Mouse (Mus musculus): ENCODE results near the gene Atp5h. TPM values are rescaled to one million over a fixed set of nuclear protein-coding genes. Genes with fewer than 3 reads are reported as not detected.

The Atp5h gene
- polyA plus RNA-seq, 1 experiment = 23.1 TPM

- Histone ChIP-seq H3K27me3 (ENCODE audit: control insufficient read depth) (peaks cover 75% of the 10 kb centered on the region), H3K9me3 (ENCODE audit: control insufficient read depth, low read length) (peaks cover 12% of the 10 kb centered on the region), H3K4me1 (ENCODE audit: control insufficient read depth) (peaks cover 3% of the 10 kb centered on the region; the same call in 1 of the 2 replicates), H3K4me3 (replicated peaks) (no peak overlapping the region), H3K36me3 (ENCODE audit: control insufficient read depth) (no peaks in the 10 kb centered on the region)
- TF ChIP-seq GATA1 (IDR thresholded peaks at IDR 0.05; ENCODE audit: low read length) (no peak), TAL1 (IDR thresholded peaks at IDR 0.05; ENCODE audit: low read length) (no peak)
These were observed 44.9 kb downstream of the Atp5h start for GRCm38 (mm10) chr11:115374695-115375425.

- H3K36me3 ChIP-seq (ENCODE audit: control insufficient read depth) = no peaks in the 10 kb centered on the region
- H3K9me3 ChIP-seq (ENCODE audit: control insufficient read depth, low read length) = peaks cover 9% of the 10 kb centered on the region
- peaks cover 3% of the 10 kb centered on the region; the same call in 1 of the 2 replicates for H3K4me1 ChIP-seq (ENCODE audit: control insufficient read depth)
- peaks cover 74% of the 10 kb centered on the region for H3K27me3 ChIP-seq (ENCODE audit: control insufficient read depth)
- TF ChIP-seq GATA1 (IDR thresholded peaks at IDR 0.05; ENCODE audit: low read length) (no peak), TAL1 (IDR thresholded peaks at IDR 0.05; ENCODE audit: low read length) (no peak)
- H3K4me3 ChIP-seq (replicated peaks) = no peak overlapping the region
These were observed 45.7 kb downstream of the Atp5h start for GRCm38 (mm10) chr11:115373805-115374694.

GRCm38 (mm10) chr11:115372737-115373136 lies 47.0 kb downstream of the Atp5h start:
- H3K27me3 ChIP-seq (ENCODE audit: control insufficient read depth) = peaks cover 75% of the 10 kb centered on the region
- no peak for TF ChIP-seq TAL1 (IDR thresholded peaks at IDR 0.05; ENCODE audit: low read length)
- TF ChIP-seq GATA1 (IDR thresholded peaks at IDR 0.05; ENCODE audit: low read length) = no peak

GRCm38 (mm10) chr11:115372015-115372414 lies 47.7 kb downstream of the Atp5h start:
- Histone ChIP-seq H3K36me3 (ENCODE audit: control insufficient read depth) (no peaks in the 10 kb centered on the region), H3K27me3 (ENCODE audit: control insufficient read depth) (peaks cover 82% of the 10 kb centered on the region), H3K9me3 (ENCODE audit: control insufficient read depth, low read length) (no peaks in the 10 kb centered on the region), H3K4me3 (replicated peaks) (no peak overlapping the region), H3K4me1 (ENCODE audit: control insufficient read depth) (peaks cover 10% of the 10 kb centered on the region)
- no peak for TF ChIP-seq GATA1 (IDR thresholded peaks at IDR 0.05; ENCODE audit: low read length)
- no peak for TF ChIP-seq TAL1 (IDR thresholded peaks at IDR 0.05; ENCODE audit: low read length)

More at GRCm38 (mm10) chr11:115372737-115373136, 47.0 kb downstream of the Atp5h start:
- Histone ChIP-seq H3K4me3 (replicated peaks) (no peak overlapping the region), H3K9me3 (ENCODE audit: control insufficient read depth, low read length) (no peaks in the 10 kb centered on the region), H3K4me1 (ENCODE audit: control insufficient read depth) (peaks cover 3% of the 10 kb centered on the region), H3K36me3 (ENCODE audit: control insufficient read depth) (no peaks in the 10 kb centered on the region)

GRCm38 (mm10) chr11:115371354-115371753 lies 48.4 kb downstream of the Atp5h start:
- H3K27me3 ChIP-seq (ENCODE audit: control insufficient read depth) = peaks cover 86% of the 10 kb centered on the region
- H3K36me3 ChIP-seq (ENCODE audit: control insufficient read depth) = no peaks in the 10 kb centered on the region
- no peaks in the 10 kb centered on the region for H3K9me3 ChIP-seq (ENCODE audit: control insufficient read depth, low read length)
- H3K4me3 ChIP-seq (replicated peaks) = no peak overlapping the region
- no peak for TF ChIP-seq TAL1 (IDR thresholded peaks at IDR 0.05; ENCODE audit: low read length)
- no peak for TF ChIP-seq GATA1 (IDR thresholded peaks at IDR 0.05; ENCODE audit: low read length)
- peaks cover 13% of the 10 kb centered on the region for H3K4me1 ChIP-seq (ENCODE audit: control insufficient read depth)

GRCm38 (mm10) chr11:115370368-115370767 lies 49.4 kb downstream of the Atp5h start:
- H3K27me3 ChIP-seq (ENCODE audit: control insufficient read depth) = peaks cover 87% of the 10 kb centered on the region
- H3K4me1 ChIP-seq (ENCODE audit: control insufficient read depth) = peaks cover 13% of the 10 kb centered on the region
- TF ChIP-seq TAL1 (IDR thresholded peaks at IDR 0.05; ENCODE audit: low read length) = no peak
- no peak for TF ChIP-seq GATA1 (IDR thresholded peaks at IDR 0.05; ENCODE audit: low read length)

GRCm38 (mm10) chr11:115367395-115367944 lies 52.3 kb downstream of the Atp5h start, which contains the start of gene Hid1:
Gene Hid1 (minus strand): TSS chr11:115367756.
- peak within 1 kb of the TSS; percentile 40 for H3K4me3 ChIP-seq (replicated peaks)
- TF ChIP-seq TAL1 (IDR thresholded peaks at IDR 0.05; ENCODE audit: low read length) = no peak
- no peak for TF ChIP-seq GATA1 (IDR thresholded peaks at IDR 0.05; ENCODE audit: low read length)
- H3K27me3 ChIP-seq (ENCODE audit: control insufficient read depth) = peaks cover 75% of the 10 kb centered on the region
- H3K36me3 ChIP-seq (ENCODE audit: control insufficient read depth) = no peaks in the 10 kb centered on the region
- H3K9me3 ChIP-seq (ENCODE audit: control insufficient read depth, low read length) = no peaks in the 10 kb centered on the region
- peaks cover 10% of the 10 kb centered on the region for H3K4me1 ChIP-seq (ENCODE audit: control insufficient read depth)

More at GRCm38 (mm10) chr11:115370368-115370767, 49.4 kb downstream of the Atp5h start:
- Histone ChIP-seq H3K4me3 (replicated peaks) (no peak overlapping the region), H3K9me3 (ENCODE audit: control insufficient read depth, low read length) (no peaks in the 10 kb centered on the region), H3K36me3 (ENCODE audit: control insufficient read depth) (no peaks in the 10 kb centered on the region)

- TF ChIP-seq GATA1 (IDR thresholded peaks at IDR 0.05; ENCODE audit: low read length) (no peak), TAL1 (IDR thresholded peaks at IDR 0.05; ENCODE audit: low read length) (no peak)
- peaks cover 10% of the 10 kb centered on the region for H3K4me1 ChIP-seq (ENCODE audit: control insufficient read depth)
- peaks cover 71% of the 10 kb centered on the region for H3K27me3 ChIP-seq (ENCODE audit: control insufficient read depth)
- no peaks in the 10 kb centered on the region for H3K9me3 ChIP-seq (ENCODE audit: control insufficient read depth, low read length)
- peak overlapping the region; percentile 40 for H3K4me3 ChIP-seq (replicated peaks)
- no peaks in the 10 kb centered on the region for H3K36me3 ChIP-seq (ENCODE audit: control insufficient read depth)
These were observed 52.9 kb downstream of the Atp5h start for GRCm38 (mm10) chr11:115366706-115367394.

All from erythroblast, embryonic 14.5 days (primary cell).